Mouse (Mus musculus) kidney, postnatal 25 days (tissue): Measurements from ENCODE around the gene Mag.
"Not testable (repeated sequence)": the region's sequence is repeated elsewhere in the genome, so short reads cannot be mapped to it uniquely, and the experiment has no call there.

Experiments
- DNase-seq, 2 experiments: peaks; one replicate each; pipeline ENCODE4 v3.0.0; 2021; ENCODE audit warnings: mixed read lengths in 2 of 2

The Mag gene

GRCm38 (mm10) chr7:30940070-30940469 lies 25.4 kb upstream of the Mag start:
- not testable (repeated sequence) for DNase-seq

- DNase-seq: not testable (repeated sequence)
These were observed 20.9 kb upstream of the Mag start for GRCm38 (mm10) chr7:30935422-30936099.

- not testable (repeated sequence) for DNase-seq
These were observed 9.9 kb upstream of the Mag start, which contains the start of gene Hamp2 for GRCm38 (mm10) chr7:30924581-30924980. TSS of gene Hamp2 (minus strand) at chr7:30924681.

GRCm38 (mm10) chr7:30924071-30924470 lies 9.4 kb upstream of the Mag start:
- DNase-seq: no peak

- not testable (repeated sequence) for DNase-seq
These were observed 7.8 kb upstream of the Mag start for GRCm38 (mm10) chr7:30922490-30922889.

GRCm38 (mm10) chr7:30920217-30920616 lies 5.5 kb upstream of the Mag start:
- no peak for DNase-seq

- DNase-seq: no peak
These were observed 2.5 kb upstream of the Mag start for GRCm38 (mm10) chr7:30917219-30917618.

GRCm38 (mm10) chr7:30916713-30917112 lies 2.0 kb upstream of the Mag start:
- DNase-seq: no peak

- DNase-seq: no peak
These were observed 4.9 kb downstream of the Mag start for GRCm38 (mm10) chr7:30909773-30910172.

- no peak for DNase-seq
These were observed 5.7 kb downstream of the Mag start for GRCm38 (mm10) chr7:30908992-30909431.

GRCm38 (mm10) chr7:30908277-30908991 lies 6.2 kb downstream of the Mag start:
- peak in 1 of 2 experiments; percentile 24 for DNase-seq

GRCm38 (mm10) chr7:30904042-30904441 lies 10.6 kb downstream of the Mag start:
- peak in 1 of 2 experiments; percentile 20 for DNase-seq

GRCm38 (mm10) chr7:30895217-30895616 lies 19.5 kb downstream of the Mag start:
- no peak for DNase-seq

- DNase-seq: peak; percentile 8 to 51
These were observed 22.2 kb downstream of the Mag start for GRCm38 (mm10) chr7:30892515-30892914.

GRCm38 (mm10) chr7:30891746-30892145 lies 22.9 kb downstream of the Mag start:
- no peak for DNase-seq

GRCm38 (mm10) chr7:30890681-30891080 lies 24.0 kb downstream of the Mag start:
- DNase-seq: no peak

GRCm38 (mm10) chr7:30888786-30889185 lies 25.9 kb downstream of the Mag start:
- no peak for DNase-seq

- no peak for DNase-seq
These were observed 27.0 kb downstream of the Mag start for GRCm38 (mm10) chr7:30887568-30888188.

GRCm38 (mm10) chr7:30886852-30887251 lies 27.8 kb downstream of the Mag start:
- no peak for DNase-seq

- no peak for DNase-seq
These were observed 30.6 kb downstream of the Mag start for GRCm38 (mm10) chr7:30884047-30884446.

GRCm38 (mm10) chr7:30881367-30881766 lies 33.3 kb downstream of the Mag start:
- DNase-seq: no peak

- DNase-seq: no peak
These were observed 34.5 kb downstream of the Mag start, which contains the start of gene Cd22 for GRCm38 (mm10) chr7:30880176-30880575. TSS of gene Cd22 (minus strand) at chr7:30880342.

- DNase-seq: no peak
These were observed 35.7 kb downstream of the Mag start for GRCm38 (mm10) chr7:30878950-30879349.

GRCm38 (mm10) chr7:30873083-30873482 lies 41.6 kb downstream of the Mag start:
- DNase-seq: peak; percentile 78 to 93
